Mouse (Mus musculus): ENCODE data around the gene Vmn1r88.

Gene Vmn1r88

GRCm38 (mm10) chr7:13159268-13159667, at the start of gene Vmn1r88:
TSS of gene Vmn1r88 (plus strand) at chr7:13159568.
- DNase-seq (ENCODE audit: low read depth, low spot score), result no peak

- DNase-seq (ENCODE audit: low read depth, low spot score), result no peak
Measured at GRCm38 (mm10) chr7:13119817-13120216, 39.6 kb upstream of the Vmn1r88 start, which contains the start of gene Vmn1r86. TSS of gene Vmn1r86 (minus strand) at chr7:13119917.

DNA sequence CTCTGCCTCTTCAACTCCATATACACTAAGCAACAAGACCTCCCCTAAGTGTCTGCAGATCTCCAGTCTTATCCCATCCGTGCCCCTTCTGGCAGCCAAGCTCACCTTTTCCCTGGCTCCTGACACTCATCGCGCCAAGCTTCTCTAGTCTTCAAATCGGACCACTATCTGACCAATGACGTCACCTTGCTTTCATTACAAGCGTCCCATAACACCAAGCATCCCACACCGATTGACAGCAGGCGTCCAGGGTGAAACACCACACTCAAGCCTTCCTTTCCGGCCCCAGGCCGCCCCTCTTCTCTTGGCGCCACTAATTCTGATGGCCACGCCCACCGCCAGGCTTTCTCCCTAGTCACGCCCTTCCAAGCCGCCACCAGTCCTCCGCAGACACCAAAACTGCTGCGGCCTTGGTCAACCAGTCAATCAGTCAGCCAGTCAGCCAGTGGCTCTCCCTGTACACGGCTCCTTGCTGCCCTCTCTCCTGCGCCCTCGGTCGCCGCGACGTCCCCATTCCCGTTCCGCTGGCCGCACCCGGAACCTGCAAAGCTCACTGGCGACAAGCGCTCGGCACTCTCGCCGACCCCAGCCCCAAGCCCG, 35.7 kb upstream of the Vmn1r88 start:
- peak; percentile 54 for DNase-seq (ENCODE audit: low read depth, low spot score)

- no peak for DNase-seq (ENCODE audit: low read depth, low spot score)
Measured at GRCm38 (mm10) chr7:13131856-13132255, 27.5 kb upstream of the Vmn1r88 start.

GRCm38 (mm10) chr7:13137340-13137739, 22.0 kb upstream of the Vmn1r88 start:
- DNase-seq (ENCODE audit: low read depth, low spot score), result no peak

DNA sequence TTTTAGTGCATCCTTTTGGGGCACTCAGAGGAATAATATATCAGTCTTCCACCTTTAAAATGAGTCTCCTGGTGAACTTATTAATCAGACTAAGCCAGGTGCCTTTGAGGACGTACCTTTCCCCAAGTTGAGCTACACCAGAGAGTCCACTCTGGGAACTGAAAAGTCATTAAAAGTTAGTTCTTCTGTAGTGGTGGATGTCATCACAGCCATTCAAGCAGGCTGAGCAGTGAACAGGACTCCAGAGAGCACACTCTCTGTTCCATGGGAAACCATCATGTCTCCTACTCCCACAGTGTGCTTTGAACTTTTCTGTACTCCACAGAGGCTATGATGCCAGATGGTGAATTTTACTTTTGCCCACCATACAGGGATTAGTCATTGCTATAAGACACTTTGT, 19.3 kb upstream of the Vmn1r88 start, which contains the start of gene Vmn1r87:
TSS of gene Vmn1r87 (minus strand) at position 101 of the 400 bp plus-strand sequence.
- no peak for DNase-seq (ENCODE audit: low read depth, low spot score)

- no peak for DNase-seq (ENCODE audit: low read depth, low spot score)
Measured at GRCm38 (mm10) chr7:13212720-13213119, 53.4 kb downstream of the Vmn1r88 start, which contains the start of gene Vmn1r89. TSS of gene Vmn1r89 (plus strand) at chr7:13213020.

Measured in ZHBTc4 (cell line).